Mouse (Mus musculus) lung, postnatal 25 days (tissue): Measurements from ENCODE around the gene Kif16b.

Experiments
- DNase-seq: peaks from one replicate; pipeline ENCODE4 v3.0.0; 2022; ENCODE audit warnings: low spot score

Kif16b gene

GRCm38 (mm10) chr2:142732370-142732769 lies 169.0 kb downstream of the Kif16b start:
- DNase-seq, result no peak

DNA sequence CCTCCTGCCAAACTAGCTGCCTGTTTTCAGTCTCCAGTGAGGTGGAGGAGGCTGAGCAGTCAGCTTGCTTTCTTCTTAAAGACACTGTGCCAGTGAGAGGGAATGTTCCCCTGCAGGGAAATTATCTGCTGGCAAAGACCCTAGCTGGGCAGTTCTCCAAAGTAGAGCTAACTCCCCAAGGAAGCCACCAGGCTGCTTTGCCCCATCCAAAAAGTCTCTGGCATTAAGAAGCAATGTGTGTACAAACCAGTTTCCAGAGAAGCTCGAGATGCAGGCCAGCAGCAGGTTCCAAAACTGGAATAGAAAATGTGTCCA lies 169.6 kb downstream of the Kif16b start:
- DNase-seq, result peak; percentile 28

DNA sequence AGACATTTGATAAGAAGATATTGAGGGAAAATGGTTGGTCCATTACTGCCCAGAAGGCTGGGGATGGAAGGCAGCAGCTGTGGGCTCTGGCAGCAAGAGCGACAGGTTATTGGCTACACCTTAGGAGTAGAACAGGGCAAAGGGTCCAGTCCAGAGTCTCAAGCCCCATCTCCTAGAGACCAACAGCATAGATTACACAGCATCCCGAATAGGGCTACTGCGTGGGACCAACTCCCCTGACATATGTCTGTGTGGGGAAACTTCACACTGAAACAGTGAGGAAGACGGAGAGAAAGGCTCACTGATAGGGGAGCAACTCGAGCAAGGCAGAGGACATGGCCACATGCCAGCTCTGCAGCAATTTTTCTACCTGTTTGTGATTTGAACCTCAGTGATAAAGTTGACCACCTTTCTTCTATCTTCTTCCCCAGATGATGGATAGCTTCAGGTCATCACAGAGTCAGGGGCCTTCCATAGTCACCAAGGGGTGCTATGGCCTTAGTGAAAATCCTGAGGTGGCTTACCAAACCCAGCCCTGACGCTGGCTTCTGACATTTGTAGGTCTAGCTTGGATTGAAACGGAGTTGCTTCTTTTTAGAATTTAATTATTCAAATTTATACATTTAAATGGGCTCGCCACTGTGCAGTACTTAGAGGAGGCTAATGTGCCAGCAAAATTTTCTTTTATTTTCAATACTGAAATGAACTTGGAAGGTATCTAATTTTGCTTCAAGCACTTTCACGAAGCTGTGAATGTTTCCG lies 170.1 kb downstream of the Kif16b start:
- no peak for DNase-seq

GRCm38 (mm10) chr2:142724215-142725001 lies 176.9 kb downstream of the Kif16b start:
- no peak for DNase-seq

GRCm38 (mm10) chr2:142720174-142720573 lies 181.2 kb downstream of the Kif16b start:
- no peak for DNase-seq

- no peak for DNase-seq
Measured at GRCm38 (mm10) chr2:142718998-142719397, 182.3 kb downstream of the Kif16b start.

GRCm38 (mm10) chr2:142717591-142717990 lies 183.7 kb downstream of the Kif16b start:
- no peak for DNase-seq

DNA sequence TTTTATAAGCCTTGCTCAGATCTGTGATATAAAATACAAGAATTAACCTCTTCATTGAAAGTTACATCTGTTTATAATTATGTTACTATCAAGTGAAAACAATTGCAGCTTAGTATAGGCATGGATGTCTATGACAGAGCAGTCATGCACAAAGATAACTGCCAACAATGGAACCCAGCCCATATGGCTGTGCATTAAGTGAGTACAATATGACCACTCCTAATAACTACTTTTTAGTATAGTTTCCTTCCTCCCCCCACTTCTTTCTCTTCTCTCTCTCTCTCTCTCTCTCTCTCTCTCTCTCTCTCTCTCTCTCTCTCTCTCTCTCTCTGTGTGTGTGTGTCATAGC lies 185.4 kb downstream of the Kif16b start:
- no peak for DNase-seq

DNA sequence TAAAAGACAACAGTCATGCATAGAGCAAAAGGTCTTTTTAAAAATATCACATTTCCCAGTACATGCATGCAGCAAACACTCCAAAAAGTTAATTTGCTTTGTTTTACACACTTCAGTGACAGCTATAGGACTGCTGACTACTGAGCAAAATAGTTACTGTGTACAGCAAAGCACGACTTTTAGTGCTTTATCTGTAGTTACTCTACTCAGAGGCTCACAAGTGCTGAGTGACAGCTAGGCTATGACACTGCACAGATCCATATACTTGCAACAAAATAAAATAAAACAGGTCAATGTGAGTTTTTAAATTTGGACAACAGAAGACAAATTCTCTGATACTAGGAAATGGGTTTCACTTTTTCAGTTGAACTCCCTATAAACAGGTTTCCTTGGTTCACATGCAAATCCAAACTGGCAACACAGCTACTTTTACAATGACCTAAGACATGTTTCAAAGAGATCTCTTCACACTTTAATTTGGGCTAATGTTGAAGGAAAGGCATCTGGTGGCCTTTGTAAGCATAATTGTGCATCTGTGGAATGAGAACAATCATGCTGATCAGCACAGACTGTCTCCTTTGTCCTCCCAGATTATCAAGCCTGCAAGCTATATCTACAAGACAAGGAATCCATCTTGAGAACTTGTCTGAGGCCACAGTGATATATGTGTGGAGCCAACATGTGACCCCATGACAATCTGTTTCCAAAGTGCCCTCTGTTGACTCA lies 186.0 kb downstream of the Kif16b start:
- no peak for DNase-seq

DNA sequence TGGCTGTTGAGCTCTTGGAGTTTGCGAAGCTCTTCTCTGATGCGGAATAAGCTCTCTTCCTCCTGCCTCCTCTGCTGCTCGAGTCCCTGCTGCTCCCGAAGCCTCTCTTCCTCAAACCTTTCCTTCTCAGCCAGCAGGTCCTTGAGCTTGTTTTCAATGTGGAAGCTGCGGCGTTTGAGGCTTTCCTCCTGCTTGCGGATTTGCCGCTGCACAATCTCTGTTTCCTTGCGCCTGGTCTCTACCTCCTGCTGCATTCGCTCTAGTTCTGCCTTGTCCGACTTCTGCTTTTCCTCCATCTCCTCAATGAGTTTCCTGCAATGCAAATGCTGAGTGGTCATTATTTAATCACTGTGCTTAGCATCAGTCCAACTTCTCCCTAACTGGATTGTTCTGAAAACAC lies 188.6 kb downstream of the Kif16b start:
- no peak for DNase-seq

- DNase-seq, result no peak
Measured at GRCm38 (mm10) chr2:142709326-142709725, 192.0 kb downstream of the Kif16b start.

DNA sequence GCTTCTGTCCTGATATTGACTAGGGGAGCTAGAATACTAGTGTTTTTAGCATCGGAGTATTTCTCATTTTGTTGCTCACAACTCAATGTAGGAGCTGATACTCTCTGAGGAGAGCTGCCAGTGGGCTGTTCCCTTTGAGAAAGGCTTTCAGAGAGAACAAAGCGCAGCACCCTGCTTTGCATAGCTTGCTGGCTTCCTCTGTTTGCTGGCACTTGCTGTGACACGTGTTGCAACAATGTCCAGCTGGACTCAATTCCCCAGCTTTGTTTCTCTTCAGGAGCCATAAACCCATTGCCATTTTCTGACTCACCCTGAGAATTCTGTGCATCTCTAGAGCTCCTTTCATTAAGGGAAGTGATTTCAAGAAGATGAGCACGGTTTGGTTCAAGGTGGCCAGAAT lies 200.6 kb downstream of the Kif16b start:
- peak; percentile 43 for DNase-seq

DNA sequence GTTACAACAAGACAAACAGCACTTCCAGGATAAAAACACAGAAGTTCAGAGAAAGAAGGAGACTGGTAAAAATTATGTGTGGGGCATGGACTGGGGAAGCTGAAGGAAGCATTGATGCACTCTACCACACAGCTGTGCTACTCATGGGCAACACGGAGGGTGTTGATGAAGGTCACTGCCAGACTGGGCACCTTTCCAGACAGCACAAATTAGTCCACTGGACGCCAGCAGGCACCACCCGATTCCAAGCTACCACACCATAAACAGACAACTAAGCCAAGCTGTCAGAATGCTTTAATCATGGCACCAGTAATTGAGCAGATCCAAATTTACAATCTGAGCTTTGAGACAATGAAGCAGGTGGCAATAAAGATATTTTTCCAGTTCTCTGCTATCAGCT lies 202.7 kb downstream of the Kif16b start:
- DNase-seq, result no peak

DNA sequence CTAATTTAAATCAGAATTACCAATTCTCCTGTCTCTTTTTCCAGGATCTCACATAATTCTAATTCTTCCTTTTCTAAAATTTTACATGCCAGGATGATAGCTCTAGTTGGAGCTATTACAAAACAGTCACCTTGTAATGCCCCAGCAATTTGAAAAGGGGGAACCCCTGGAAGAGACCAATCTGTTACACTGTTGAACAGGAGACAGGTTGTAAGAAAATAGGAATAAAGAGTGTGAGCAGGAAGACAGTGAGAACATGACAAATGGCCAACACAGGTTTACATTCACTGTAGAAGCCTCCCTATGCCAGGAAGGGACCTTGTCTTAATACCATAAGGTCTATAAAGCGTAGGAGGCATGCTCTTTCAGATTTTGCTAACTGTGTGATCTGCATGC lies 206.4 kb downstream of the Kif16b start:
- no peak for DNase-seq

DNA sequence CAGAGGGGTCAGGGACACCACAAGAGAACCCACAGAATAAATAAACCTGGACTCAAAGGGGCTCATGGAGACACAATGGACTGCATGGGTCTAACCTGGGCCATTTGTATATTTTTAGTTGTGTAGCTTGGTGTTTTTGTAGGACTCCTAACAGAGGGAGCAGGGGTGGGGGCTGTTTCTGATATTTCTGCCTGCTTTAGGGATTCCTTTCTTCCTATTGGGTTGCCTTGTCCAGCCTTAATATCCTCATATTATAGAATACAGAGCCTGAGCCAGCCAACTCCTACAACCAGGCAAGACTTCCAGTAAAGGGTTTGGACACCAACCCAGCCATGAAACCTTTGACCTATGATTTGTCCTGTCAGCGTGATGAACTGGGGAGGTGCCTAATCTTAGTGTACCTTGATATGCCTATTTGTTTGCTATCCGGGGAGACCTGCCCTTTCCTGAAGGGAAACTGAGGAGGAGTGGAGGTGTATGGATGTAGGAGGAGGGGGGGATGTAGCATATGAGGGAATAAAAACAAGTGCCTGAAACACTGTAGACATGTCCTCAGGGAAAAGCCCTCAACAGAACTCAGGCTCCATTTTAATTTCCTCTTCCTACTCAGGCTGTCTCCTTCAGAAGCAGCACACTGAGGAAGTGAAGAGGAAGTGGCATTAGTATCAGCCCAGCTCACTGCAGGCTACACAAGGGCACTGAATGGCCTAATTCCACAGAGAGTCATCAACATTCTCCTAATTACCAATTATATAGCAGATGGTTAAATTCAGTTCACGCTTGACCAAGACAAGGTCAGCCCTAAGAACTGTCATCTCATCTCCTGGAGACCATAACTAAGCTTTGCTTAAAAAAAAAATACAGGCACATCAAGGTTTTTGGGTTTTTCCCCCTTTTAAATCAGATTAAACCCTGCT lies 207.1 kb downstream of the Kif16b start:
- no peak for DNase-seq

- no peak for DNase-seq
Measured at GRCm38 (mm10) chr2:142693461-142693860, 207.9 kb downstream of the Kif16b start.

GRCm38 (mm10) chr2:142689496-142689895 lies 211.8 kb downstream of the Kif16b start:
- DNase-seq, result no peak

- peak; percentile 18 for DNase-seq
Measured at GRCm38 (mm10) chr2:142687936-142688514, 213.3 kb downstream of the Kif16b start.

GRCm38 (mm10) chr2:142682965-142683709 lies 218.2 kb downstream of the Kif16b start:
- no peak for DNase-seq

DNA sequence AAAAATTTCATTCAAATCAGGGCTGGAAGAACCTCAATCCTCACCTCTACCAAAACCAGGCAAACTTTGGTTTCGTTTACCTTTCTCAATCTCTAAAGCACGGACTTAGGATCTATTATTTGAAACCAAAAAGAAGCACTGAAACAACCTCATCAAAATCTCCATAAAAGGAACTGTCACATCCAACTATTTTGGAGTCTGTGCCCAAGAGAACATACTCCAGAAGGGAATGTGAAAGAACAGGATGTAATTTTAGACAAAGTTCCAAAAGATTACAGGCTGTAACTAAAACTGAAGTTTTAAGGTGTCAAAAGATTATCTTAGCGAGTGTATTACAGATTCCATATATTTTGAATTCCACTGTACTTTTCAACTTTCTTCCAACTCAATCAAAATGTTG lies 232.9 kb downstream of the Kif16b start:
- no peak for DNase-seq

DNA sequence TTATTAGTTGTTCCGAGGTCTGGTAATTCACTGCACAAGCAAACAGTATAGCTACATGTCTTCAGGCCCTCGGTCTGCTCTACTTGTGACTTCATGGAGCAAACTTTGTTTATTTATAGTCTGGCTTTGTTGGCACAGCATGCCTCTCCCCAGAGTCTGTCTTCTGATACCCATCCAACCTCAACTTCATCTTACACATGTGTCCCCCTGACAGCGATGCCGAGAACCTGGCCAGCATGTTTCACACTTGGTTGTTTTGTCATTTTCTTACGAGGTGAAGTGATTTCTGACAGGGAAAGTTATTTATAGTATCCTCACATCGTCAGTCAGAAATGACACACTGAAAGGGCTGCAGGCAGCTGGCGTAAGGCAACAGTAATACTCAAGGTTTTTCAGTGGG lies 249.7 kb downstream of the Kif16b start:
- DNase-seq, result peak; percentile 1
